Mouse (Mus musculus) MEL (cell line): ENCODE data around the gene Dhrs7. TPM values are rescaled to one million over a fixed set of nuclear protein-coding genes. Genes with fewer than 3 reads are reported as not detected.

Experiments used
- DNase-seq: peaks from one replicate; pipeline ENCODE4 v3.0.0; 2011; ENCODE audit warnings: low read depth, low spot score
- H3K27ac ChIP-seq: 2 replicates; pipeline ENCODE4 v1.5.1; 2012; ENCODE audit warnings: low read depth, mild to moderate bottlenecking, control low read depth, low read length, moderate library complexity; ENCODE audit not compliant: control insufficient read depth
- H3K27me3 ChIP-seq, 2 experiments: fragments of 150-350 bp in 1 of 2; sonication (generic) in 1 of 2; 2 replicates each; pipeline ENCODE4 v1.6.1; 2012; ENCODE audit warnings: low read length in 2 of 2, mild to moderate bottlenecking in 2 of 2, improper control_type of control experiment in 1 of 2, moderate library complexity in 1 of 2; ENCODE audit not compliant: insufficient read depth in 2 of 2, control insufficient read depth in 1 of 2
- H3K36me3 ChIP-seq, 2 experiments: 2 replicates each; pipeline ENCODE4 v1.6.1; 2012 to 2014; ENCODE audit warnings: low read length in 2 of 2, improper control_type of control experiment in 1 of 2, inconsistent platforms in 1 of 2, mild to moderate bottlenecking in 1 of 2; ENCODE audit not compliant: insufficient read depth in 2 of 2, control insufficient read depth in 1 of 2
- H3K4me1 ChIP-seq, 2 experiments: fragments of 150-350 bp in 1 of 2; sonication (generic) in 1 of 2; 2 replicates each; pipeline ENCODE4 v1.6.1; 2012; ENCODE audit warnings: low read length in 2 of 2, improper control_type of control experiment in 1 of 2, mild to moderate bottlenecking in 1 of 2; ENCODE audit not compliant: insufficient read depth in 2 of 2, control insufficient read depth in 1 of 2
- H3K4me3 ChIP-seq, 2 experiments: fragments of 150-350 bp in 1 of 2; sonication (generic) in 1 of 2; 2 replicates each; pipeline ENCODE4 v1.5.1; 2012; ENCODE audit warnings: low read depth in 2 of 2, low read length in 2 of 2, mild to moderate bottlenecking in 2 of 2, moderate library complexity in 2 of 2, control low read depth in 1 of 2, improper control_type of control experiment in 1 of 2; ENCODE audit not compliant: control insufficient read depth in 1 of 2, insufficient read depth in 1 of 2
- H3K79me2 ChIP-seq: 2 replicates; pipeline ENCODE4 v1.6.1; 2012; ENCODE audit warnings: mild to moderate bottlenecking, low read length, moderate library complexity; ENCODE audit not compliant: control insufficient read depth, poor library complexity, insufficient read depth
- H3K9ac ChIP-seq: 2 replicates; pipeline ENCODE4 v1.6.1; 2012; ENCODE audit warnings: low read depth, mild to moderate bottlenecking, control low read depth, low read length, moderate library complexity; ENCODE audit not compliant: control insufficient read depth, poor library complexity, severe bottlenecking
- H3K9me3 ChIP-seq: fragments of 150-350 bp; sonication (generic); replicated peaks from 2 replicates; pipeline ENCODE4 v1.6.1; 2012; ENCODE audit warnings: mild to moderate bottlenecking, low read length, improper control_type of control experiment, moderate library complexity; ENCODE audit not compliant: insufficient read depth
- BHLHE40 ChIP-seq: IDR thresholded peaks from 2 replicates; pipeline ENCODE4 v1.6.1; 2012; ENCODE audit warnings: low read depth, mild to moderate bottlenecking, inconsistent platforms, low read length, improper control_type of control experiment, borderline replicate concordance
- CTCF ChIP-seq, 3 experiments: IDR thresholded peaks in 2 of 3; conservative IDR thresholded peaks in 1 of 3; 2 replicates each; pipeline ENCODE4 v1.5.1; 2011 to 2012; ENCODE audit warnings: low read length in 3 of 3, low read depth in 2 of 3, mild to moderate bottlenecking in 2 of 3, improper control_type of control experiment in 1 of 3, inconsistent platforms in 1 of 3, mixed read lengths in 1 of 3, moderate library complexity in 1 of 3; ENCODE audit not compliant: control insufficient read depth in 1 of 3, insufficient read depth in 1 of 3, poor library complexity in 1 of 3, severe bottlenecking in 1 of 3
- ELF1 ChIP-seq: IDR thresholded peaks from 2 replicates; pipeline ENCODE4 v1.6.1; 2014; ENCODE audit warnings: low read depth, mild to moderate bottlenecking, inconsistent platforms, low read length, improper control_type of control experiment, moderate library complexity
- ETS1 ChIP-seq: IDR thresholded peaks from 2 replicates; pipeline ENCODE4 v1.6.1; 2012; ENCODE audit warnings: low read depth, mild to moderate bottlenecking, inconsistent platforms, low read length, improper control_type of control experiment, moderate library complexity
- GABPA ChIP-seq: IDR thresholded peaks from 2 replicates; pipeline ENCODE4 v1.6.1; 2012; ENCODE audit warnings: low read depth, mild to moderate bottlenecking, inconsistent platforms, low read length, improper control_type of control experiment, moderate library complexity
- GATA1 ChIP-seq: IDR thresholded peaks from 2 replicates; pipeline ENCODE4 v1.6.1; 2011; ENCODE audit warnings: low read depth, low read length, improper control_type of control experiment
- HCFC1 ChIP-seq: IDR thresholded peaks from 2 replicates; pipeline ENCODE4 v1.6.1; 2012; ENCODE audit warnings: low read depth, mild to moderate bottlenecking, inconsistent platforms, low read length, improper control_type of control experiment, moderate library complexity
- KAT2A ChIP-seq: conservative IDR thresholded peaks from 2 replicates; pipeline ENCODE4 v1.6.1; 2012; ENCODE audit warnings: low read depth, low read length, improper control_type of control experiment, inconsistent platforms
- MAFK ChIP-seq: IDR thresholded peaks from 2 replicates; pipeline ENCODE4 v1.6.1; 2011; ENCODE audit warnings: low read depth, mild to moderate bottlenecking, low read length, improper control_type of control experiment, borderline replicate concordance
- MAZ ChIP-seq: IDR thresholded peaks from 2 replicates; pipeline ENCODE4 v1.6.1; 2012; ENCODE audit warnings: low read depth, mild to moderate bottlenecking, inconsistent platforms, low read length, improper control_type of control experiment
- MXI1 ChIP-seq: IDR thresholded peaks from 2 replicates; pipeline ENCODE4 v1.6.1; 2011; ENCODE audit warnings: mild to moderate bottlenecking, low read depth, low read length, improper control_type of control experiment
- MYB ChIP-seq: IDR thresholded peaks from 2 replicates; pipeline ENCODE4 v1.6.1; 2011; ENCODE audit warnings: mild to moderate bottlenecking, low read depth, low read length, improper control_type of control experiment
- NELFE ChIP-seq: IDR thresholded peaks from 2 replicates; pipeline ENCODE4 v1.6.1; 2011; ENCODE audit warnings: low read depth, low read length, improper control_type of control experiment
- NRF1 ChIP-seq: IDR thresholded peaks from 2 replicates; pipeline ENCODE4 v1.6.1; 2014; ENCODE audit warnings: low read depth, mild to moderate bottlenecking, inconsistent platforms, low read length, improper control_type of control experiment, moderate library complexity; ENCODE audit not compliant: poor library complexity, insufficient read depth, severe bottlenecking
- RAD21 ChIP-seq: IDR thresholded peaks from 2 replicates; pipeline ENCODE4 v1.6.1; 2011; ENCODE audit warnings: mild to moderate bottlenecking, low read depth, low read length, improper control_type of control experiment
- RCOR1 ChIP-seq: IDR thresholded peaks from 2 replicates; pipeline ENCODE4 v1.6.1; 2012; ENCODE audit warnings: low read depth, mild to moderate bottlenecking, inconsistent platforms, low read length, improper control_type of control experiment
- SMC3 ChIP-seq: IDR thresholded peaks from 2 replicates; pipeline ENCODE4 v1.6.1; 2011; ENCODE audit warnings: low read depth, low read length, improper control_type of control experiment
- TAL1 ChIP-seq: IDR thresholded peaks from 2 replicates; pipeline ENCODE4 v1.6.1; 2012; ENCODE audit warnings: mild to moderate bottlenecking, inconsistent platforms, low read length, moderate library complexity, mixed read lengths
- USF1 ChIP-seq: IDR thresholded peaks from 2 replicates; pipeline ENCODE4 v1.6.1; 2014; ENCODE audit warnings: low read depth, mild to moderate bottlenecking, inconsistent platforms, low read length, improper control_type of control experiment, moderate library complexity
- USF2 ChIP-seq, 2 experiments: IDR thresholded peaks; 2 replicates each; pipeline ENCODE4 v1.6.1; 2011 to 2012; ENCODE audit warnings: improper control_type of control experiment in 2 of 2, low read length in 2 of 2, borderline replicate concordance in 1 of 2, inconsistent platforms in 1 of 2, low read depth in 1 of 2, mild to moderate bottlenecking in 1 of 2; ENCODE audit not compliant: insufficient read depth in 1 of 2
- ZC3H11A ChIP-seq: IDR thresholded peaks from 2 replicates; pipeline ENCODE4 v1.6.1; 2012; ENCODE audit warnings: low read depth, mild to moderate bottlenecking, inconsistent platforms, low read length, improper control_type of control experiment
- ZNF384 ChIP-seq: IDR thresholded peaks from 2 replicates; pipeline ENCODE4 v1.6.1; 2012; ENCODE audit warnings: low read depth, mild to moderate bottlenecking, inconsistent platforms, low read length, improper control_type of control experiment
- polyA plus RNA-seq, 2 experiments: library from polyadenylated mRNA; stranded (reverse) in 1 of 2; unstranded in 1 of 2; fragments of >175 nt in 1 of 2; fragments of >200 nt in 1 of 2; gene quantifications; 2 replicates each; pipeline versions ENCODE4 v1.2.1 to v1.2.4; 2012; ENCODE audit warnings: low replicate concordance in 2 of 2, low read depth in 1 of 2; ENCODE audit not compliant: insufficient read length in 2 of 2, insufficient read depth in 1 of 2, missing spikeins in 1 of 2
- total RNA-seq: library from RNA; depleted of rRNA; stranded (reverse); fragments of 300-350 nt; gene quantifications from 2 replicates; pipeline ENCODE4 v1.2.3, GENCODE M21; 2012

Dhrs7 gene
- total and polyA plus RNA-seq, 3 experiments, result 11.6 to 14.9 TPM; not detected in 1

- TF ChIP-seq NRF1 (peak; percentile 22; the same call in 1 of the 2 replicates), KAT2A (no peak), USF1 (no peak; the same call in 1 of the 2 replicates), NELFE (no peak), ELF1 (0 out of 2 replicates have a peak, but pooled peaks have one; percentile 29), TAL1 (peak; percentile 96), RAD21 (no peak; the same call in 1 of the 2 replicates), MXI1 (no peak), MYB (no peak), HCFC1 (0 out of 2 replicates have a peak, but pooled peaks have one; percentile 30), ETS1 (peak; percentile 81), SMC3 (no peak), MAZ (0 out of 2 replicates have a peak, but pooled peaks have one; percentile 67), RCOR1 (peak; percentile 95), USF2 (IDR thresholded peaks at IDR 0.05; ENCODE audit: borderline replicate concordance in 1 of 2, insufficient read depth in 1 of 2, low read depth in 1 of 2, low read length in 2 of 2) (no peak), CTCF (IDR thresholded peaks at IDR 0.05 in 2 of 3, conservative IDR thresholded peaks at IDR 0.05 in 1 of 3; ENCODE audit: control insufficient read depth in 1 of 3, insufficient read depth in 1 of 3, low read depth in 2 of 3, low read length in 3 of 3, poor library complexity in 1 of 3, severe bottlenecking in 1 of 3) (no peak), ZNF384 (no peak; the same call in 1 of the 2 replicates), MAFK (peak; percentile 77), ZC3H11A (no peak)
Measured at GRCm38 (mm10) chr12:72622853-72623496, 41.7 kb downstream of the Dhrs7 start (continued).

- Histone ChIP-seq H3K79me2 (no peaks in the 10 kb centered on the region), H3K36me3 (peaks cover 0 to 11% of the 10 kb centered on the region in 2 experiments; a peak in 2 of 4 replicates)
- TF ChIP-seq ELF1 (no peak), GATA1 (no peak), MXI1 (no peak), MAFK (no peak), BHLHE40 (no peak), GABPA (no peak)
- TF ChIP-seq, all 39 proteins: peak for 0
- Histone ChIP-seq H3K27me3 (no peaks in the 10 kb centered on the region), H3K9ac (no peak overlapping the region), H3K4me3 (no peak overlapping the region), H3K27ac (no peak overlapping the region), H3K9me3 (no peaks in the 10 kb centered on the region), H3K4me1 (peaks cover 0 to 14% of the 10 kb centered on the region in 2 experiments; a peak in 2 of 4 replicates)
- DNase-seq, result no peak
Measured at GRCm38 (mm10) chr12:72621441-72621840, 43.3 kb downstream of the Dhrs7 start.
